Mouse (Mus musculus) brain, embryonic 14.5 days (tissue): Measurements from ENCODE around the gene Pex26. TPM values are rescaled to one million over a fixed set of nuclear protein-coding genes. Genes with fewer than 3 reads are reported as not detected.

Experiments
- DNase-seq: peaks from one replicate; pipeline ENCODE4 v3.0.0-alpha.2; 2011; ENCODE audit warnings: low read depth
- CTCF ChIP-seq: fragments of 200-500 bp; IDR thresholded peaks from 2 replicates; pipeline ENCODE4 v1.5.1; 2012; ENCODE audit warnings: inconsistent platforms, mild to moderate bottlenecking, moderate library complexity, borderline replicate concordance; ENCODE audit not compliant: insufficient read depth, insufficient read length; ENCODE audit errors: extremely low read depth
- POLR2A ChIP-seq: fragments of 200-500 bp; IDR thresholded peaks from 2 replicates; pipeline ENCODE4 v1.6.1; 2012; ENCODE audit warnings: mild to moderate bottlenecking, inconsistent platforms, borderline replicate concordance; ENCODE audit not compliant: poor library complexity, insufficient read depth, insufficient read length, severe bottlenecking; ENCODE audit errors: extremely low read depth
- polyA plus RNA-seq: library from polyadenylated mRNA; depleted of rRNA; stranded (reverse); fragments of >200 nt; gene quantifications from 2 replicates; pipeline ENCODE4 v1.2.3, GENCODE M21; 2012

Gene Pex26
- polyA plus RNA-seq, 1 experiment, result 23.3 TPM

DNA sequence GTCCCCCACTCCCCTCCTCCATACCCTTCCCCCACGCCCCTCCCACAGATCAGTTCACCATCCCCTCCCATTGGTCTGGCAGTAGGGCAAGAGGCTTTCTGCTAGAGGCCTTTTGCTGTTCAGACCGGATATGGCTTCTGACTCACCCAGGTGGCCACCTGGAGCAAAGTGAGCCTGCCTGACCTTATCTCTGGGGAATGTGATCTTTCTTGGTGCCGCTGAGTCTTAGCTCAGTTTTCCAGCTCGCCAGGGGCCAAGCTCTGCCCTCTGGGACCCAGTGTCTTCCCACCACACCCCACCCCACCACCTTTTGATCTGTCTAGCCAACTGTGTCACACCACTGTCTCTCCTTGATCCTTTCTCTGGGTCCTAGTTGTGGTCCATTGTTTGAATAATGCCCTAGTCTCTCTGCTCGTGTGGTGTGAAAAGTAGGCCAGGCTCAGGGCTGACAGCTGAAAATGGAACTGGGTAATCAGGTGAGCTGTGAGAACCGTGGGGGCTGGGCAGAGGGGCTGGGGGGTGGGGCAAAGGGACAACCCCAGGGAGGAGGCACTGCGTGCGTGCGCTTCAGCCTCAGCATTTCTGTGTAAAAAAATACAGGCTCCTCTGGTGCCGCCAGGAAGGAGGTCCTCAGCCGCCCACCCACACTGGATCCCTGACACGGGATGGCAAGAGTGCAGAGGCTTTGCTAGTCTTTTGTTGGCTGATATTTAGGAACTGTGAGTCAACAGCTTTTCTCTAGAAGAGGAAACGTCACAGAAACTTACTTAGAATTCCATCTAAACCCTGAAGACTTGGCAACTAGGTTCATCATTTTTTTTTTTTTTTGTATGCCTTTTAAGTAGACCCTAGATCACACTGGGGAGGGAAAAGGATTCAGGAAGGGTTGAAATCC is 10.8 kb downstream of the Pex26 start:
- DNase-seq, result no peak
- no peak for TF ChIP-seq CTCF
- no peak for TF ChIP-seq POLR2A

DNA sequence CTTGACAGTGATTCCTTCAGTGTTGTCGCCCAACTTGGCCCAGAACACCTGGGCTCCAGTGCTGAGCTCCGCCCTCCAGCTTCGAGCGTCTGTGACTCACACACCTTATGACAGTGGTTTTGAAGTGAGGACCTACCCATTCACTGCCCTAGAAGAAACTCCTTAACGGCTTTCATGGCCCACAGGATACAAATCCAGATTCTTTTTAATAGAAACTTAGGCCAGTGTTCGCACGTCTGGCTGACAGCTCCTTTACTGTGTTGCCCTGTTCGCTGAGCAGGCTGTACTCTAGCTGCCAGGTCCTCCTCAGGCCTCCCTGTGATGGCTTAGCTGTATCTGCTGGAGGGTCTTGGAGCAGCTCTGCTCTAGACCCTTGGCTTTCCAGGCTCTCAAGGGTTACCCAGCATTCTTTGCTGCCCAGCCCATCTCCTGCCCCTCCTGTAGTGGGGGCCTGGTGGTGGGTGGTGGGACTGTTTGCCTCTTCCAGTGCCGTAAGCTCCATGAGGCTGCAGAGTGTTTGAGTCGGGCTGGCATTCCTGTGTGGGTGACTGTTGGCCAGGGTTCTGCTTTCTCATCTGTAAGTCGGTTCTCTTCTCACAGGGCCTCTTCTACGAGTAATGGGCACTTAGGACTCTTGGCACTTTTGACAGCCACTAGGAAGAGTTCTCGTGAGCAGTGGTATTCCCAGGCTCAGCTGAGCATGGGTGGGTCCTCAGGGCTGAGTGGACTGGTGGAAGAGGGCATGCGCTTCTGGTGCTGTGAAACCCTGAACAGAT is 11.7 kb downstream of the Pex26 start:
- no peak for DNase-seq
- TF ChIP-seq CTCF (no peak), POLR2A (no peak)

DNA sequence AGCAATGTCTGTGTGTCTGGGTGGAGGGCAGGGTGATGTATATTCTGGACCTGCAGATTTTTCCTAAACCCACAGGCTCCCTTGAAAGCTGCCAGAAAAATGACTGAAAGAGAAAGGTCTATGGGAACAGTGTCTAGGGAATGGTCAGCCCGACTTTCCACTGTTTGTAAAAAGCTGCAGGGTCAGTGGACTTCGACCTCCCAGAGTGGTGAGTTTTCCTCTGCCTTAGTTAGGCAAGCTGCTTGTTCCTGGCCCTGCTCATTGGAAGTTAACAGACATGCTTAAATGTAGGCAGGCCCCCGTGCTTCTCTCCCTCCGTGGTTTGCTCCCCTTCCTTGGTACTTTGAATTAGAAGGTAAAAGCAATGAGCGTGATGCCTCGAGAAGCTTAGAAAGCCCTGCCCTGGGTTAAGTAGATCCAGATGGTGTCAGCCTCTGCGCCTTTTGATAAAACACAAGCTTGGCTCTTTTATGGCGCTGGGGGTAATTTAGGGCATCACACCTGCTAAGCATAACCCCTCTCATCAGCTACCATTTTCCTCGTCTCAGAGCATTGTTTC is 14.4 kb downstream of the Pex26 start:
- no peak for DNase-seq
- TF ChIP-seq CTCF, result no peak
- no peak for TF ChIP-seq POLR2A

DNA sequence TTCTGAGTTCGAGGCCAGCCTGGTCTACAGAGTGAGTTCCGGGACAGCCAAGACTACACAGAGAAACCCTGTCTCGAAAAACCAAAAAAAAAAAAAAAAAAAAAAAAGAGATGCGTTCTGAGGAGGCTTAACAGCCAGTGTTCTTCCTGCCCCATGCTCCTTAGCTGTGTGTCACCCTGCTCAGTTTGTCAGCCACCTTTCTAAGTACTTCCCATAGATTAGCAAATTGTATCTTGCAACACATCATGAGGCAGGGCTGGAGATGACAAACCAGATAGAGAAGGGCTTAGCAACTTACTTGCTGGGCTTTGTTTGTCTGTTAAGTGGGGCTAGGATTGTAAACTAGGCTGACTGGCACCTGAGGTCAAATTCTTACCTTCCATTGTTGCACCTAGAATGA is 17.0 kb downstream of the Pex26 start:
- TF ChIP-seq CTCF, result no peak
- TF ChIP-seq POLR2A, result no peak
- no peak for DNase-seq

DNA sequence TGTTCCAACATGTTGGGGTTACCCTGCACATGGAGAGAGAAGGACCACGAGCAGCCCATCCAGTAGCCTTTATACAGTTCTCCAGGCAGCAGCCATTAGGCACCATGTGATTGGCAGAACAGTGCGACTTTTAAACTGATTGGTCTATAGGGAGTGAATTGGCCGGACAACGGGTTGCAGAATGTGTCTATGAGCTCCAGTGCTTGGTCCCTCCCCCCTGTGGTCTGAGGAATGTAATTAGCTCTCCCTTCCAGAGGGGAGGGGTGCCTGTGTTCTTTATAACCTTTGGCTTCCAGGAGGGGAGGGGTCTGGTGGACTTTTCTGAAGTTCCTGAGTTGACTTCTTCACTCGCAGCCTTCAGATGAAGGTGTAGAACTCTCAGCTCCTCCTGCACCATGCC is 18.6 kb downstream of the Pex26 start:
- TF ChIP-seq POLR2A (no peak), CTCF (no peak)
- no peak for DNase-seq

DNA sequence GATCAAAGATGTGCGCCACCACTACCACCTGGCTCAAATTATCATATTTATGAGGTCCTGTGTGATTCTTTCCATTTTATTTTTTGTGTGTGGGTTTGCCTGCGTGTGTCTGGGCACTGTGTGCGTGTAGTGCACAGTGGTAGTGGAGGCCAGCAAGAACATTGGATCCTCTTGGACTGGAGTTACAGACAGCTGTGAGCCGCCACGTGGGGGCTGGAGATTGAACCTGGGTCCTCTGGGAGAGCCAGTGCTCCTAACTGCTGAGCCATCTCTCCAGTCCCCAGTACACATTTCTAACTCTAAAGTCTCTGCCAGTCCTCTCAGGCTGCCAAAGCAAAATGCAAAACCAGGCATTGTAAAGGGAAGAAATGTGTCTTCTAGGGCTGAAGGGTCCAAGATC is 23.0 kb downstream of the Pex26 start:
- TF ChIP-seq POLR2A (no peak), CTCF (no peak)
- no peak for DNase-seq

DNA sequence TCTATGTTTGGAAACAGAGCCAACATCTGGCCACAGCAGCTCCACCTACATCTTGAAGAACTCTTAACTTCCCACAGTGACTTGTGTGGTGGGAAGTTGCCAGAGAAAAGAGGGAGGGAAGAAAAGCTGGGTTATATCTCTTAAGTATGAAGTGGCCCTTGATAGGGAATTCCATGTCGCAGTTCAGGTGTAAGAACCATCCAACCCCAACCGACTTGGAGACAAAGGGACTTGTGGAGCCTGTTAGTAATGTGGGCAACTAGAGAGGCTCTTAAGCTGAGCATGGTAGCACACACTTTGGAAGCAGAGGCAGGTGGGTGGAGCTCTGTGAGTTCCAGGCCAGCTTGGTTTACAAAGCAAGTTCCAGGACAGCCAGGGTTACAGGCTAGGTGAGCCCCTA is 26.1 kb downstream of the Pex26 start:
- DNase-seq, result no peak
- TF ChIP-seq CTCF (no peak), POLR2A (no peak)

DNA sequence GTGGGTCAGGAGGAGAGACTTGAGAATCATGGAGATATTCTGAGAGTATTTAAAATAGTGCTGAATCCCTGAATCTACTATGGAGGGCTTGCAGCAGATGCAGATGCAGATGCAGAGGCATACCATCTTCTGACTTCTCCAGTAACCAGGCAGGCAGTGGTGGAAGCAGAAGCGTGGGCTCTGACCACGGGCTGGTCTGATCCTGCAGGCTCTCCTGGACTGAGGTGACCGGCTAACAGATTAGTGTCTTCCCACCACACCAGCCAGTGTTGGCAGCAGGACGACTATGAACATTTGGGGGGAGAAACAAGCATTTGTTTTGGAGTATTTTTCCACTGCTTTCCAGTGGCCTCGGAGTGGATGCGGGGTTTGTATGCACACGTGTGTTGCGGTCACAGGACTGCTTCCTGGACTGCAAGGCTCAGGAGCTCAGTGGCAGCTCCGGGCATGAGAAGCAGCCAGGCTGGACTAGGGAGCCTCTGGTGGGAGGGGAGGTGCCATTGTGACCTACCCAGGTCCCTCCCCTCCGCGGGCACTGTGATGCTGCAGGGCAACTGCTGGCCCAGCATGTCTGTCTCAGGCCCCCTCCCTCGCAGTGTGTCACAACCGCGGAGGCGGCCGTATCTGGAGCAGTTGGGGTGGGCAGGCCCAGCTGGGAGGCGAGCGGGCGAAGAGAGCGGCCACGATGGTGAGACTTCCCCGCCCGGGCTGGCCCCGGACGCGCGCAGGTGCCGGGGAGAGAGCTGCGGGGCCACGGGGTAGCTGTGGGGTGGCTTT is 26.9 kb downstream of the Pex26 start, which contains the start of gene Tuba8:
Gene Tuba8, plus strand, starts transcription at position 548 of the 777 bp plus-strand sequence.
- TF ChIP-seq CTCF (no peak), POLR2A (no peak)
- peak; percentile 49 for DNase-seq

DNA sequence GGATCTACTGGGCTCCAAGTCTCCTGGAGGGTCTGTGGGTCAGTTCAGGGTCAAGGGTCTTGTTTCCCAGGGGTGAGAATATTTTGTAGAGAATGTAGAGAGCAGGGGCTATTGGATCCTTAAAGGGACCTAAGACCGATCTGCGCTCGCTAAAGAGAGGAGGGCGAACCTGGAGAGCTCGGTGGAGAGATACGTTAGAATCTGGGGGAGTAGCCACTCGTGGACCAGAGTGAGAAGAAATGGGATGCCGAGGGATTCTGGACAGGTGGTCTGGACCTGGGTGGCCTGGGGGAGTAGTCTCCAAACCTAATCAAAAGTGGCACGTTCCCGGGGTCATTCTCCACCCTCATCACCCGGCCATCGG is 27.4 kb downstream of the Pex26 start:
- no peak for DNase-seq
- TF ChIP-seq CTCF (no peak), POLR2A (no peak)

DNA sequence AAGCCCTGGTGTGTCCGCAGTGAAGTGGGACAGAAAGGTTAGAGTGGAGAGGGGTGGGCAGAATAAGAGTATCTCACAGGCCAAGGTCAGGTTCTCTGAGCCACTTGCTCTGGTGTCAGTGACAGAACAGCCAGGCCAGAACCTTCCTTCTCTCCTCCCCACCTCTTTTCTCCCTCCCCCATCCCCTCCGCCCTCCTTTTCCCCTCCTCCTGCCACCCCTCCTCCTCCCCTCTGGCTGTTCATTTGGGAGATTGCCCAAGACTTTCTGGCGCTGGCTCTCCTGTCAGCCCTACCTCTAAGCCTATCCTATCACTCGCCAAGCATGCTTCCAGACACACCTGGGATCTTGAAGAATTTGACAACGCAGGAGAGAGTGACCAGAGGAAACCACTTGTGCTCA is 28.3 kb downstream of the Pex26 start:
- peak; percentile 54 for DNase-seq
- TF ChIP-seq POLR2A, result no peak

DNA sequence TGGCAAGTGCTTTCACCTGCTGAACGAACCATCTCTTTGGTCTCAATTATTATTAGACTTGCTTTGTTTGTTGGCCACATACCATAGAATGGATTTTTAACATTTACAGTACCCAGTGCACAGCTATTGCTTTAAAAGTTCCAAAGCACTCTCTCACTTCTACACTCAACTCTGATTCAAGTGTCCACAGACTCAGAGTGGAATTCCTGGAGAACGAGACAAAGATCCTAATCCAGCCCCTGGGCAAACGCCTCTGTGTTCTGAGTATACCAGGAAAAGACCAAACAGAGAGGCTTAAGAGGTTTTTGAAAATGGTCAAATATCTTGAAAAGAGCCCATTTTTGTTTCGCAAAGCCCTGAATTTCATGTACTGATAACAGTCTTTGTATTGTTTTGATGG is 29.5 kb downstream of the Pex26 start:
- DNase-seq, result no peak
- TF ChIP-seq POLR2A (no peak), CTCF (no peak)
